9 mouse cellular contexts compared by ENCODE assay signal in the genomic region with DNA sequence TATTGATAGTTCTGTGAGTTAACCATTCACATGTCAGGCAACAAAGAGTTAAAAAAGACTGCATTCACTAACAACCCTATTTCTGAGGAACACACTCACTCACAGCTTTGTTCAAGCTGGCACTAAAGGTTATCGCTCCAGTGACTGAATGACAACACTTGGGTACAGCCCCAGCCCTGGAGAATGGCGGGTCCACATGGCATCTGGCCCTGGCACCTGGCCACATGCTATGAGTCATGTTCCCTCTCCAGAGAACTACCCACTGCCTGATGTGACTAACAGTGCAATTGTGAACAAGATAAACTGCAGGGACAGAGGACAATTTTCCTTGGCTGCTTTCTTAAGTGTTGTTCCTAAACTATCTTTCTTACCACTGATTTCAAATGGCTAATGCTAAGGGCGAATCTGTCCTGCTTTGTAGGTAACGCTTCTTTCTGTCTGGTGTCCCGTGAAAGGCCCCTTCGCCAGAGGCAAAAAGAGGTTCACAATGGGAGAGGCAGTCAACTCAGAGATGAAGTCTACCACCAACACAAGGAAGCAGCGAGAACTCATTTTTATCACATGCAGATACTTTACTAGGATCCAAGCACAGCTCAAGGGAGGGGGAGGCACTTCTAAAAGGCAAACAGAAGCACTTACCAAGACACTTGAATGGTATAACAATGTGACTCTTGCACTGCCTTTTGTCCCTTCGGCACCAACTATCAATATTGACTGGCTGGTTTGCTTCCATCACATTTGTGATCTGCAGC. TPM values are rescaled to one million over a fixed set of nuclear protein-coding genes. Genes with fewer than 3 reads are reported as not detected.
DNase-seq lines count a peak whose midpoint lies in the region; ATAC-seq and TF ChIP-seq lines count a peak whose summit lies in the region.
"Had no signal": no experiment of that assay in that cellular context is flagged by ENCODE, and none has a peak within 500 bp of the region (broad histone marks: within the 10 kb centered on the region; RNA-seq: fewer than 3 reads in every experiment).

No protein-coding gene starts in this region.

- no peak overlapping the region for H3K4me2 ChIP-seq in limb, embryonic 14.5 days (replicated peaks; ENCODE audit: low read depth, low read length, severe bottlenecking)
- no peak overlapping the region for H3K4me2 ChIP-seq in intestine, embryonic 15.5 days (replicated peaks)
- H3K4me2 ChIP-seq: liver, embryonic 15.5 days had no signal

- no peak overlapping the region for H3K9ac ChIP-seq in limb, embryonic 14.5 days (ENCODE audit: low read depth, low read length, severe bottlenecking)
- H3K9ac ChIP-seq in intestine, embryonic 15.5 days = no peak overlapping the region
- H3K9ac ChIP-seq: liver, embryonic 15.5 days had no signal

- DNase-seq in limb, embryonic 14.5 days (ENCODE audit: low spot score) = peak; percentile 48
- no peak for DNase-seq in limb, embryonic 10.5 days (ENCODE audit: low spot score)
- peak; percentile 78 for DNase-seq in cerebellum, adult 8-10 months
- DNase-seq in gastrocnemius, postnatal 25 days = peak; percentile 73
- DNase-seq in left cerebral cortex, postnatal 10 days (ENCODE audit: extremely low spot score in 1 of 2, low spot score in 2 of 2) = peak; percentile 60 to 82
- DNase-seq in ovary, postnatal 36 days (ENCODE audit: low spot score) = peak; percentile 84
- DNase-seq in B cell, adult 2 months = no peak

- TF ChIP-seq POLR2A in limb, embryonic 14.5 days (IDR thresholded peaks at IDR 0.05; ENCODE audit: borderline replicate concordance, extremely low read depth, insufficient read depth, insufficient read length) = no peak

- H3K4me1 ChIP-seq in limb, embryonic 14.5 days (ENCODE audit: control insufficient read depth, insufficient read depth, low read length) = peaks cover 11% of the 10 kb centered on the region; the same call in 1 of the 2 replicates
- H3K4me1 ChIP-seq in limb, embryonic 10.5 days = peaks cover 6% of the 10 kb centered on the region
- 0 out of 2 replicates have a peak, but pooled peaks cover 5% of the 10 kb centered on the region for H3K4me1 ChIP-seq in intestine, embryonic 15.5 days (replicated peaks)

- H3K27ac ChIP-seq in limb, embryonic 14.5 days (replicated peaks; ENCODE audit: low read depth, low read length) = no peak overlapping the region
- H3K27ac ChIP-seq in limb, embryonic 10.5 days = no peak overlapping the region
- H3K27ac ChIP-seq in intestine, embryonic 15.5 days = no peak overlapping the region
- H3K27ac ChIP-seq: liver, embryonic 15.5 days had no signal

- no peak for ATAC-seq in limb, embryonic 14.5 days (ENCODE audit: low FRiP score, low read depth)
- peak; percentile 91 for ATAC-seq in intestine, embryonic 15.5 days

- no peak overlapping the region for H3K4me3 ChIP-seq in limb, embryonic 14.5 days (replicated peaks; ENCODE audit: low read length)
- H3K4me3 ChIP-seq in limb, embryonic 10.5 days = no peak overlapping the region
- H3K4me3 ChIP-seq in intestine, embryonic 15.5 days (replicated peaks) = no peak overlapping the region
- H3K4me3 ChIP-seq: liver, embryonic 15.5 days had no signal

- H3K36me3 ChIP-seq in limb, embryonic 14.5 days (ENCODE audit: control insufficient read depth, insufficient read depth, low read length) = peaks cover 28% of the 10 kb centered on the region
- H3K36me3 ChIP-seq in limb, embryonic 10.5 days = peaks cover 45% of the 10 kb centered on the region
- no peaks in the 10 kb centered on the region for H3K36me3 ChIP-seq in intestine, embryonic 15.5 days

- 84% methylated on average over 8 of the region's 8 CpGs for WGBS in limb, embryonic 14.5 days
- 94% methylated on average over 8 of the region's 8 CpGs for WGBS in limb, embryonic 10.5 days
- WGBS in intestine, embryonic 15.5 days = 77% methylated on average over 8 of the region's 8 CpGs

- H3K27me3 ChIP-seq in limb, embryonic 14.5 days (ENCODE audit: control insufficient read depth, insufficient read depth, low read length) = no peaks in the 10 kb centered on the region
- H3K27me3 ChIP-seq in limb, embryonic 10.5 days (ENCODE audit: low read depth, poor library complexity, severe bottlenecking) = no peaks in the 10 kb centered on the region
- no peaks in the 10 kb centered on the region for H3K27me3 ChIP-seq in intestine, embryonic 15.5 days (replicated peaks)
- H3K27me3 ChIP-seq: liver, embryonic 15.5 days had no signal

- no peaks in the 10 kb centered on the region for H3K9me3 ChIP-seq in limb, embryonic 14.5 days (ENCODE audit: control insufficient read depth, low read length)
- no peaks in the 10 kb centered on the region for H3K9me3 ChIP-seq in limb, embryonic 10.5 days (replicated peaks)
- H3K9me3 ChIP-seq in intestine, embryonic 15.5 days = no peaks in the 10 kb centered on the region
- H3K9me3 ChIP-seq: liver, embryonic 15.5 days had no signal

- intact Hi-C loops in left cerebral cortex, postnatal 10 days (cut with DNase I) = loop anchor here (5.0 to 10.0 kb wide), 2 partner anchors 36 to 108 kb away; partner anchors contain the start of genes Aplp2 and Prdm10

RNA-seq across cellular contexts. Expression of gene Aplp2, which starts 35.1 kb away (rescaled TPM):
- 228 and 253 TPM in 2 replicates for polyA plus RNA-seq in limb, embryonic 14.5 days (2012; rRNA removed)
- 202 and 203 TPM in 2 replicates for polyA plus RNA-seq in limb, embryonic 14.5 days (2014; fragmentation: Nextera tagmentation; extraction: Ambion mirVana)
- polyA plus RNA-seq in limb, embryonic 10.5 days (2016; fragmentation: Nextera tagmentation; extraction: Ambion mirVana) = 179 and 182 TPM in 2 replicates
- 100 to 1,000 TPM; 105 to 124 TPM for total RNA-seq in gastrocnemius, postnatal 25 days (2021)
- 210 and 215 TPM in 2 replicates for polyA plus RNA-seq in intestine, embryonic 15.5 days (2015; fragmentation: Nextera tagmentation; extraction: Ambion mirVana)
- total RNA-seq in left cerebral cortex, postnatal 10 days (2021) = 100 to 1,000 TPM; 480 to 510 TPM

RNA-seq across cellular contexts. Expression of gene St14, which starts 44.9 kb away (rescaled TPM):
- 7.8 and 8.4 TPM in 2 replicates for polyA plus RNA-seq in limb, embryonic 14.5 days (2012; rRNA removed)
- polyA plus RNA-seq in limb, embryonic 14.5 days (2014; fragmentation: Nextera tagmentation; extraction: Ambion mirVana) = 11.4 and 12.3 TPM in 2 replicates
- polyA plus RNA-seq in limb, embryonic 10.5 days (2016; fragmentation: Nextera tagmentation; extraction: Ambion mirVana) = 11.3 and 13.2 TPM in 2 replicates
- total RNA-seq in gastrocnemius, postnatal 25 days (2021) = under 1 TPM; 0.20 to 0.27 TPM
- polyA plus RNA-seq in intestine, embryonic 15.5 days (2015; fragmentation: Nextera tagmentation; extraction: Ambion mirVana) = 73.9 and 82.5 TPM in 2 replicates
- total RNA-seq in left cerebral cortex, postnatal 10 days (2021) = under 1 TPM; 0.30 to 0.49 TPM

Comparison
In these comparisons a context has a peak if more than half of its experiments do, and no peak if none do; other contexts are left out.
1. DNase-seq: peak in limb, embryonic 14.5 days (single experiment), cerebellum, adult 8-10 months (single experiment), gastrocnemius, postnatal 25 days (single experiment), left cerebral cortex, postnatal 10 days (2 of 2) and ovary, postnatal 36 days (single experiment); none in limb, embryonic 10.5 days (single experiment) and B cell, adult 2 months (0 of 2).